Mouse (Mus musculus) lung, postnatal 0 days (tissue): ENCODE results near the gene Nprl2. TPM values are rescaled to one million over a fixed set of nuclear protein-coding genes. Genes with fewer than 3 reads are reported as not detected.

Source experiments
- ATAC-seq: fragments of 200-750 bp; cut with Nextera tagmentation; 2 replicates; pipeline ENCODE4 v1.8.0; 2017; ENCODE audit warnings: moderate library complexity
- DNase-seq: peaks from one replicate; pipeline ENCODE4 v3.0.0-alpha.2; 2016; ENCODE audit warnings: low spot score
- H3K27ac ChIP-seq: fragments of 300-500 bp; sonication (generic); 2 replicates; pipeline ENCODE4 v1.5.1; 2014; ENCODE audit warnings: antibody characterized with exemption, mild to moderate bottlenecking, low read length, mixed read lengths
- H3K27me3 ChIP-seq: fragments of 300-500 bp; sonication (generic); replicated peaks from 2 replicates; pipeline ENCODE4 v1.6.1; 2014; ENCODE audit warnings: low read length, mixed read lengths; ENCODE audit not compliant: insufficient read depth
- H3K36me3 ChIP-seq: fragments of 300-500 bp; sonication (generic); 2 replicates; pipeline ENCODE4 v1.6.1; 2014; ENCODE audit warnings: low read length, mixed read lengths; ENCODE audit not compliant: insufficient read depth
- H3K4me1 ChIP-seq: fragments of 300-500 bp; sonication (generic); 2 replicates; pipeline ENCODE4 v1.6.1; 2014; ENCODE audit warnings: antibody characterized with exemption, low read depth, low read length, mixed read lengths; ENCODE audit not compliant: insufficient read depth
- H3K4me2 ChIP-seq: fragments of 300-500 bp; sonication (generic); replicated peaks from 2 replicates; pipeline ENCODE4 v1.6.1; 2014; ENCODE audit warnings: low read depth, mild to moderate bottlenecking, low read length, moderate library complexity, mixed read lengths
- H3K4me3 ChIP-seq: fragments of 300-500 bp; sonication (generic); 2 replicates; pipeline ENCODE4 v1.5.1; 2014; ENCODE audit warnings: low read depth, low read length
- H3K9ac ChIP-seq: fragments of 300-500 bp; sonication (generic); replicated peaks from 2 replicates; pipeline ENCODE4 v1.6.1; 2014; ENCODE audit warnings: low read depth, mild to moderate bottlenecking
- H3K9me3 ChIP-seq: fragments of 300-500 bp; sonication (generic); 2 replicates; pipeline ENCODE4 v1.6.1; 2016; ENCODE audit warnings: low read length, mixed read lengths
- CTCF ChIP-seq: IDR thresholded peaks from 2 replicates; pipeline ENCODE4 v1.5.1; 2016; ENCODE audit warnings: antibody characterized with exemption, mild to moderate bottlenecking
- EP300 ChIP-seq: IDR thresholded peaks from 2 replicates; pipeline ENCODE4 v1.6.1; 2016; ENCODE audit warnings: antibody characterized with exemption, mild to moderate bottlenecking, control low read depth
- WGBS: fragments of 180-500 bp; shearing (Covaris S2); extraction: QIAGEN DNeasy Blood & Tissue Kit; methylation state at CpG from one replicate; pipeline ENCODE4 v1.1.7; 2014; 5-methylcytosine and 5-hydroxymethylcytosine counted together
- polyA plus RNA-seq: library from polyadenylated mRNA; unstranded; fragments of >200 nt; fragmentation: Nextera tagmentation; extraction: Ambion mirVana; gene quantifications from 2 replicates; pipeline ENCODE4 v1.2.1, GENCODE M21; 2015

The Nprl2 gene
- polyA plus RNA-seq, result 24.7 and 28.0 TPM in 2 replicates

DNA sequence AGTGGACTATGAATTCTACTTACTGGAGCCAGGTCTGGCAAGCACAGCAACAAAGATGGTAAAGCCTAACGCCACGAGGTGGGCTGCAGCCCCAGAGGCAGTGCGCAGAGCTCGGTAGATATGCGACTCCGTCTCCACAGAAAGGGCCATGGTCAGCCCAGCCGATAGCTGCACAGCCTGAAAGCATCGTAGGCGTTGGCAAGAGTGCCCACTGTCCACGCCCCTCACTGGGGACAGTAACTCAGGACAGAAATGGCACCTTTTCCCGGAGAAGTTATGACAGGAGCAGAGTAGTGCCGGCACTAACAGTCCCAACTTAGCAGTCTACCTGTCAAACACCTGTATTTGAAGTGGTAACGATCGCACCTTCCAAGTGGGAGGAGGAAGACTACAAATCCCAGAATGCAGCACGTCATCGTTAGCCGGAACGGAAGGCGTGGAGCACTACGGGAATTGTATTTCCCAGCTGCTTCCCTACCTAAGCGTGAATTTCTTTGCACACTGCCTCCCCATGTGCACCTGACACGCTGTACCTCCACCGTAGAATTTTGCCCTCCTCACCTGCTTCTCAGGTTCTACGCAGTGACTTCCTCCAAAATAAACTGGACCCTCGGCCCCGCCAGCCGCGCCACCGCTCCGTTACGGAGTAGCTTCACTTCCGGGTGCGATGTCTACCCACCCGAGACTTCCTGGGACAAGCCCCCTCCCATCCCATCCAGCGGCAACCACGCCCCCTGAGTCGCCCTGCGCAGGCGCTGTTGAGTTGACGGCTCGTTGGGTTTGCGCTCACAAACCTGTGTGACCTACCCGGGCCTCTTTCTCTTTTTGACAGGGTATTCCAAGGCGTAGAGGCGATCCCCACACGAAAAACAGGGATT lies at the start of gene Nprl2, which contains the start of gene Cyb561d2:
Gene Nprl2, plus strand, starts transcription at position 753 of the 878 bp plus-strand sequence.
Gene Cyb561d2, minus strand, starts transcription at position 720 of the 878 bp plus-strand sequence.
- H3K9ac ChIP-seq, result peak within 1 kb of the TSS; percentile 37
- H3K4me1 ChIP-seq, result peaks cover 16% of the 10 kb centered on the region; the same call in 1 of the 2 replicates
- 0 out of 2 replicates have a peak within 1 kb of the TSS, but pooled peaks have one; percentile 22 for H3K27ac ChIP-seq
- peaks cover 28% of the 10 kb centered on the region for H3K36me3 ChIP-seq
- DNase-seq, result peak; percentile 96
- peak within 1 kb of the TSS; percentile 70 for H3K4me3 ChIP-seq
- H3K9me3 ChIP-seq, result no peaks in the 10 kb centered on the region
- peak; percentile 92 for ATAC-seq
- WGBS, result under 1% methylated on average over 46 of the region's 46 CpGs
- peak within 1 kb of the TSS; percentile 60 for H3K4me2 ChIP-seq
- no peaks in the 10 kb centered on the region for H3K27me3 ChIP-seq
- TF ChIP-seq CTCF (no peak; the same call in 1 of the 2 replicates), EP300 (no peak)

DNA sequence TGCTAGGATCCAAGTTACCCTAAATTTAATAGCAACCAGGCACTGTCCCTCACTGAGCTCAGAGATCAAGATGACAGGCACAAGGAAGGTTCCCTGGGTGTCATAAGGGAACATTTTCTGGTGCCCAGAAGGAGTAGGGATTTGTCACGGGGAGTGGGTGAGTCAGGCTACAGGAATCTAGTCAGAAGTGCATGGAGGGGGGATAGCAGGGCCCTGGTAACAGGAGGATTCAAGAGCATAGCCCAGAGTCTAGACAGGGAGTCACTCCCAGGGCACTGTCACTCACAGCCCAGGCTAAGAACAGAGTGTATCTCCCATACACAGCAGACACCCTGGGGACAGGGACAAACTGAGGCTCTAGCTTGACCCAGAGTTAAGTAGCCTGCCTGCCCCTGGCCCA lies 48.5 kb upstream of the Nprl2 start:
- DNase-seq, result no peak
- no peak for ATAC-seq
- no peaks in the 10 kb centered on the region for H3K9me3 ChIP-seq

GRCm38 (mm10) chr9:107494238-107494637 lies 47.8 kb upstream of the Nprl2 start:
- no peak overlapping the region for H3K4me2 ChIP-seq
- TF ChIP-seq EP300 (no peak), CTCF (no peak)
- no peak for ATAC-seq
- no peak overlapping the region for H3K27ac ChIP-seq
- no peak for DNase-seq
- H3K27me3 ChIP-seq, result no peaks in the 10 kb centered on the region
- no peaks in the 10 kb centered on the region for H3K36me3 ChIP-seq
- H3K9me3 ChIP-seq, result no peaks in the 10 kb centered on the region
- H3K4me1 ChIP-seq, result no peaks in the 10 kb centered on the region
- WGBS, result 76% methylated on average over 12 of the region's 12 CpGs
- H3K4me3 ChIP-seq, result no peak overlapping the region
- no peak overlapping the region for H3K9ac ChIP-seq

More for the DNA sequence above, 48.5 kb upstream of the Nprl2 start:
- no peaks in the 10 kb centered on the region for H3K27me3 ChIP-seq
- no peak overlapping the region for H3K9ac ChIP-seq
- TF ChIP-seq EP300 (no peak), CTCF (no peak)
- H3K27ac ChIP-seq, result no peak overlapping the region
- H3K36me3 ChIP-seq, result no peaks in the 10 kb centered on the region
- H3K4me2 ChIP-seq, result no peak overlapping the region
- no peak overlapping the region for H3K4me3 ChIP-seq
- 33% methylated on average over 1 of the region's 1 CpGs for WGBS
- H3K4me1 ChIP-seq, result no peaks in the 10 kb centered on the region

- Histone ChIP-seq H3K27me3 (no peaks in the 10 kb centered on the region), H3K9me3 (no peaks in the 10 kb centered on the region), H3K4me2 (no peak overlapping the region), H3K9ac (no peak overlapping the region), H3K27ac (no peak overlapping the region), H3K4me1 (no peaks in the 10 kb centered on the region), H3K4me3 (no peak overlapping the region), H3K36me3 (no peaks in the 10 kb centered on the region)
- ATAC-seq (no peak), DNase-seq (no peak)
- no peak for TF ChIP-seq EP300
- TF ChIP-seq CTCF, result no peak
- WGBS, result 64% methylated on average over 3 of the region's 3 CpGs
Observed at GRCm38 (mm10) chr9:107496359-107496758, 45.7 kb upstream of the Nprl2 start.

DNA sequence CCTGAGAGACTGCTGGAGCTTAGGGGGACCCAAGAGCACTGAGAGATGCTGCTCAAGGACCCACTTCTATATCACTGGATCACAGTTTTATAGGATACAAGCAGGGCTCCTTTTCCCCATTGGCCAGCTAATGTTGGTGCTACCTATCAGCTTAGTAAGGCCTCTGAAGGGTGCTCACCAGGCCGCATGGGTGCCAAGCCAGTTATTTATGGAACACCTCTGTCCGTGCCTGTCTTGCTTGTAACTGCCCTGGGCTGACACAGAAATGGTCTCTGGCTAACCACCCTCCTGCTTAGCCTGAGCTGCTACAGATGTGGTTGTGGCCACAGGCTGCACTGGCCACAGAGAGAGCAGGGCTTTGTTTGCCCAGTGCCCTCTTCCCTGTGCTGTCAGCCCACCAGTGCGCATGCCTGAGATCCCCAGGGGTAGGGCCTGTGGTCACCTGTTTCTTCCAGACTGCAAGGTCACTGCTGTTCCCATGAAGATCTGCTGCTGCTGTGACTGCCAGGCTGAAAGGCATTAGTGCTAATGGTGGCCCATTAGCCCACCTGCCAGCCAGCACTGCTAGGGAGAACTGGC lies 41.2 kb upstream of the Nprl2 start:
- WGBS, result 82% methylated on average over 3 of the region's 3 CpGs

GRCm38 (mm10) chr9:107502131-107502846 lies 39.7 kb upstream of the Nprl2 start:
- ATAC-seq, result no peak
- TF ChIP-seq CTCF (no peak), EP300 (no peak)

More for the DNA sequence above, 41.2 kb upstream of the Nprl2 start:
- Histone ChIP-seq H3K4me2 (no peak overlapping the region), H3K4me1 (no peaks in the 10 kb centered on the region), H3K27ac (no peak overlapping the region), H3K9ac (no peak overlapping the region), H3K4me3 (no peak overlapping the region), H3K9me3 (no peaks in the 10 kb centered on the region), H3K27me3 (no peaks in the 10 kb centered on the region), H3K36me3 (no peaks in the 10 kb centered on the region)
- DNase-seq, result no peak
- ATAC-seq, result no peak
- TF ChIP-seq EP300 (no peak), CTCF (no peak)

More at GRCm38 (mm10) chr9:107502131-107502846, 39.7 kb upstream of the Nprl2 start:
- no peak overlapping the region for H3K27ac ChIP-seq
- no peaks in the 10 kb centered on the region for H3K4me1 ChIP-seq
- no peaks in the 10 kb centered on the region for H3K9me3 ChIP-seq
- H3K4me2 ChIP-seq, result no peak overlapping the region
- no peak overlapping the region for H3K4me3 ChIP-seq
- 80% methylated on average over 12 of the region's 12 CpGs for WGBS
- H3K27me3 ChIP-seq, result no peaks in the 10 kb centered on the region
- DNase-seq, result no peak
- no peak overlapping the region for H3K9ac ChIP-seq
- no peaks in the 10 kb centered on the region for H3K36me3 ChIP-seq
